Mouse (Mus musculus) left cerebral cortex, adult 2 months (tissue): Measurements from ENCODE around the gene Rasal3. TPM values are rescaled to one million over a fixed set of nuclear protein-coding genes. Genes with fewer than 3 reads are reported as not detected.

Experiments used
- DNase-seq, 2 experiments: peaks; one replicate each; pipeline ENCODE4 v3.0.0; 2021 to 2022; ENCODE audit warnings: low spot score in 2 of 2, mixed read lengths in 1 of 2; ENCODE audit errors: extremely low spot score in 1 of 2
- H3K27ac ChIP-seq: fragments of 200-600 bp; 2 replicates; pipeline ENCODE4 v1.8.1; 2022
- H3K4me3 ChIP-seq: fragments of 200-600 bp; 2 replicates; pipeline ENCODE4 v1.8.1; 2022
- CTCF ChIP-seq: fragments of 200-600 bp; IDR thresholded peaks from 2 replicates; pipeline ENCODE4 v1.8.1; 2022; ENCODE audit warnings: antibody characterized with exemption, mild to moderate bottlenecking, moderate library complexity
- intact Hi-C: fragments of 180-260 bp; cut with DNase I; formaldehyde crosslinking; loops from one replicate; pipeline ENCODE4 v1.15.1; 2025
- total RNA-seq, 2 experiments: library from RNA; stranded (reverse); gene quantifications; 2 replicates each; pipeline ENCODE4 v1.2.3; 2021

Rasal3 gene
- total RNA-seq, 2 experiments from 2014 or later, result 3.8 to 5.2 TPM

DNA sequence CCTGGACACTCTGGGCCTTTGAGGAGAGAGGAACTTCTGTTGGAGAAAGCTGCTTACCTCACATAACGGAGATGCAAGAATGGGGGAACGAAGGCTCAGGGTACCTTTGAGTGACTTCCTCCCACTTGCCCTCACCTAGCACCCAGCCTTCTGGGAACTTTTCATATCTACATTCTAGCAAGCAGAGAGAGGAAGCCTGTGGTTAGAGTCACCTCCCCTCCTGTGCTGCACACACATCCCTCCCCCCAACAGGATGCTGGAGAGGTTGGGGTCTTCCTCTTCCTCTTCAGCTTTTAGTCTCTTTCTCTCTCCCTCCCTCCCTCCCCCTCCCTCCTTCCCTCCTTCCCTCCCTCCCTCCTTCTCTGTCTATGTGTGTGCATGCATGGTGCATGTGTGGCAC, 20.7 kb upstream of the Rasal3 start, which contains the start of gene Pglyrp2:
TSS of gene Pglyrp2 (minus strand) at position 134 of the 400 bp plus-strand sequence.
- Histone ChIP-seq H3K27ac (no peak within 1 kb of the TSS), H3K4me3 (no peak within 1 kb of the TSS)
- intact Hi-C loops, result no loop called here
- no peak for DNase-seq
- no peak for TF ChIP-seq CTCF

DNA sequence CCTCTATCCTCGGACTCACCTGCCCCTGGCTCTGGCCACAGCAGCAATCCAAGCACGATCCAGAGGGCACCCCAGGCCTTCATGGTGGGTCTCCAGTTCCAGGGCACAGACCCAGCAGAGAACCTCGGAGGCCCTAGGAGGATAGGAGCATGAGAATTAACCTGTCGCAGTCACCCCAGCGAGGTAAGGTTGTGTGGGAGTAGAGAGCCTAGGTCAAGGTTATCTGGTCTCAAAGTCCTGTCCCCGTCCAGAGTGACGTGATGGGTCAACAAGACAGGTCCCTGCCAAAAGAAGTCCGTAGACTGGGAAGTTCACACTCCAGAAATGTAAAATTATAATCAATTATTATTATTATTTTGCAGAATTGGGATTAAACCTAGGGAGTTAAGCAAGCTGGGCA, 17.4 kb upstream of the Rasal3 start:
- DNase-seq, result no peak
- no peak for TF ChIP-seq CTCF
- Histone ChIP-seq H3K4me3 (no peak overlapping the region), H3K27ac (no peak overlapping the region)
- intact Hi-C loops, result no loop called here

DNA sequence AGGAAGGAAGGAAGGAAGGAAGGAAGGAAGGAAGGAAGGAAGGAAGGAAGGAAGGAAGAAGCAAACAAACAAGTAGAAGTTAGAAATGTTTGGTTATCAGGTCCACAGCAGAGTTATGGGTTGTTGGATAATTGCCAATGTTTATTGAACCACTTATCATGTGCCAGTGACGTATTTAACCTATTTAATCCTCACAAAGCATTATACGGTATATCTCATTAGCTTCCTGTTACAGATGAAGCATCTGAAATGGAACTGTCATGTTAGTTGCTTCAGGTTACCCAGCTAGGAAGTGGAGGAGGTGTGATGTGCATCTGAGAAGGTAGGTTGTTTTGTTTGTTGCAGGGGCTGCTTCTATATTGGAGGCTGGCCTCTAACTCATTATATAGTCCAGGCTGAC, 16.6 kb upstream of the Rasal3 start:
- intact Hi-C loops, result no loop called here
- TF ChIP-seq CTCF, result no peak
- H3K27ac ChIP-seq, result no peak overlapping the region
- H3K4me3 ChIP-seq, result no peak overlapping the region
- no peak for DNase-seq

DNA sequence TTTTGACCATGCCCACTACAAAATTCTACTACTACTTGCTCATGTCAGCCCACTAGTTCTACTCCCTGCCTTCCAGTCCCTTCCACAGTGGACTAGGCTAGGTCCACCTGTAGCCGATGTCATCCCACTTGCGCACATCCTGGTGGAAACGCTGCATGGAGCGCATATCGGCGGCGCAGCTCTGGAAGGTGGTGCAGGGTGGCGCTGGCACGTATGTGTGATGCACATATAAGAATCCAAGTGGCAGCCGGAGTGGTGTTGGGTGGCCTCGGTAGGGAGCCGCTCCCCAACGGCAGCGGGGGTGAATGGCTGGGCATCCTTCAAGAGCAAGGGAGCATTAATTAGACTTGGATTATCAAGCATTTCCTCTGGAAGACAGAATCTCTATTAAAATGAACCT, 13.4 kb upstream of the Rasal3 start:
- TF ChIP-seq CTCF, result no peak
- intact Hi-C loops, result no loop called here
- Histone ChIP-seq H3K27ac (no peak overlapping the region), H3K4me3 (no peak overlapping the region)
- no peak for DNase-seq

DNA sequence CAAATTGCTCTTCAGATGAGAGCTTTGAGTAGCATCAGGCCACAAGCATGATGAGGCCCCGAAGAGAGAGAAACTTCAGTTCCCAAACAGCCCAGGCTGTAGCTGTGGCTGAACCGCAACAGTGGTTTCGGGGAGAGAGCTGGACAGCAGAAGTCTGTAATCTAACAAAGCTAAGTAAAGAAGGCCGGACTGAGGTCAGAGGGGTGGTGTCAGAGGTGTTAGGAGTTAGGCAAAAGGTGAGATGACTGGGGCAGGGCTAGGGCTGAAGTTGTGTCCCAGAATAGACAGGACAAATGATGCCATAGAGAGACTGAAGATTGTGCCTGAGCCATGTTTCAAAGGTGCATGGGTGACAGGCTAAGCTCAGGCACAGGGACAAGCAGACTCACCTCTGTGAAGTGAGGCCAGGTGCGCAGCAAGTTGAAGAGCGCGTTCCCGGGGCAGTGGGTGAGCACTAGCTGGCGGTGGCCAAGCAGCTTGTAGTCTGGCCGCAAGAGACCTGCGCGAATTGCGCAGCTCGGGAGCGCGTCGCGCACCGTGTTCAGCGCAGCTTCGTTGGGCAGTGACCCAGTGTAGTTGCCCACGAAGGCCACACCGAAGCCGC, 12.1 kb upstream of the Rasal3 start:
- intact Hi-C loops, result no loop called here
- DNase-seq, result no peak
- no peak for TF ChIP-seq CTCF
- H3K4me3 ChIP-seq, result no peak overlapping the region
- no peak overlapping the region for H3K27ac ChIP-seq

DNA sequence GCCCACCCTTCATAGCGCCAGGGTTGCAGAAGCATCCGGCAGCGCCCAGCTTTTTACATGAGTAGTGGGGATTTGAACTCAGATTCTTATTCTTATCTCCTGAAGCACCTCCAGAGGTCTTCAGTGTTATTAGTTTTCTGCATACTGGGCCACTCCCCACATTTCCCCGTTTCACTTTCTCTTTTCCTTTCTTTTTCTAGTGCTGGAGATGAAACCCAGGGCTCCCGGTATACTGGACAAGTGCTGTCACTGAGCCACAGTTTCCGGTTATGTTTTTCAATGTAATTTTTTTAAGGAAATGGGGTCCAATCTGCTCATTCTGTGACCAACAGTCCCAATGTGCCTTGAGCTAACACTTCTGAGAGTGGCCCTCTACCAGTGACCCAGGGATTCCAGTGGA, 8.5 kb upstream of the Rasal3 start:
- TF ChIP-seq CTCF, result no peak
- no peak overlapping the region for H3K4me3 ChIP-seq
- DNase-seq, result no peak
- H3K27ac ChIP-seq, result no peak overlapping the region
- intact Hi-C loops, result no loop called here

DNA sequence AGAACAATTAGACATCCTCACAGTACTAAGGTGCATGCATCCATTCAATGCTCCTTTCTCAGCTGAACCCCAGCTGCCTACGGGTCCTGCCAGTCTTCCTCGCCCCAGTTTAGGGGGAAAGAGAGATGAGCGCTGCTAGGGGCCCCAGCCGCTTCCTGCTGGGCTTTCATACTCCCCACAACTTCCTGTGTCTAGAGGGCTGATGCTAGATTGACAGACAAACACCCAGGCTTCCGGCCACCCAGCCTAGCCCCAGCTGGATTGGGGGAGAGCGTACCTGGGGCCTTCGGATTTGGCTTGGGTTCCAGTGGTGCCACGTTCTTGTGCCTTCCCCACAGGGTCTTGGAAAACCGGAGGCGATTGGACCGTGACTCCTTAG, 615 bp downstream of the Rasal3 start:
- intact Hi-C loops, result no loop called here
- no peak overlapping the region for H3K27ac ChIP-seq
- DNase-seq, result no peak
- TF ChIP-seq CTCF, result no peak
- H3K4me3 ChIP-seq, result no peak overlapping the region

DNA sequence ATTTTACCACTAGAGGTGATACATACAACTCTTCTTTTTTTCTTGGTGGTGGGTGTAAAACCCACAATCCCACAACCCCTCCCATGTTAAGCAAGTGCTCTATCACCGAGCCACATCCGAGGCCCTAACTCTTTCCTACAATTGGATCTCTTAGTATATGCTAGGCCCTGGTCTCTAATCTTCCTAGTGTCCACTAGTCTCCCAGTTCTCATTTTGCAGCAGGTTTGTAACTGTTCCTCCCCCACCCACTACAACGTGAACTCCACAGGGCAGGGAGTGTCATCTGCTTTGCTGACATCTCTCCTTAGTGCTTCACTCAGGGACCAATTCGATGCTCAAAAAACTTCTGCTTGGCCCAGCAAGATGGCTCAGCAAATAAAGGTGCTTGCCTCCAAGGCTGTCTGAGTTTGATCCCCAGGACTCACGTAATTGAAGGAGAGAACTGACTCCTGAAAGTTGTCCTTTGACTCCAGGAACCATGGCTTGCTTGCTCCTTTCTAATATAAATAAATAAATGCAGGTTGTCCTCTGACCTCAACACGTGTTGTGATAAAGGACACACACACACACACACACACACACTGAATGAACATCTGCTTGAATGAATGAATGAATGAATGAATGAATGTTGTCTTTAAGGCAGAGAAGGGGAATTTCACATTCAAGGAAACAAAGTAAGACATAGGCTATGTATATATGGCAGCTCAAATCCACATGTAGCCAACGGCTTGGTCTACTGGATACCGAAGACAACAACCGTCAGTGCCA, 1.2 kb downstream of the Rasal3 start:
- Histone ChIP-seq H3K4me3 (no peak overlapping the region), H3K27ac (no peak overlapping the region)
- intact Hi-C loops, result no loop called here
- DNase-seq, result no peak
- TF ChIP-seq CTCF, result no peak

DNA sequence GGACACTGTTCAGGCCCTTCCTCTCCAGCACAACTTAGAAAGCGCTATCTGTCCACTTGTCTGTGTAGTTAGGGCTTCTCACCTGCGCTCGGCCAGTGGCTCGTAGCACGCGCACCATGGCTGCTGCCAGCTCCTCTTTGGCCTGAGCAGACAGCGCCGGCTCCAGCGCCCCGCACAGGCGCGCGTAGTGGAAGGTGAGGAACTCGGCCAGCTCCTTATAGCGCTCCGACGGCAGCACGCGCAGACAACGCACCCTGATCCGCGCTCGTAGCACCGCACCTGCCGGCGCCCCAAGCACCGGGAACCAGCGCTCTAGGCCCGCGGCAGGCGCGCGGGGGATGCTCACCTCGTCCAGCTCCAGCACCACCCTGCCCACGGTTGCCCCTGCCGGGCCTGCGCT, 7.1 kb downstream of the Rasal3 start:
- TF ChIP-seq CTCF, result no peak
- no peak for DNase-seq
- H3K27ac ChIP-seq, result no peak overlapping the region
- no peak overlapping the region for H3K4me3 ChIP-seq
- intact Hi-C loops, result no loop called here

DNA sequence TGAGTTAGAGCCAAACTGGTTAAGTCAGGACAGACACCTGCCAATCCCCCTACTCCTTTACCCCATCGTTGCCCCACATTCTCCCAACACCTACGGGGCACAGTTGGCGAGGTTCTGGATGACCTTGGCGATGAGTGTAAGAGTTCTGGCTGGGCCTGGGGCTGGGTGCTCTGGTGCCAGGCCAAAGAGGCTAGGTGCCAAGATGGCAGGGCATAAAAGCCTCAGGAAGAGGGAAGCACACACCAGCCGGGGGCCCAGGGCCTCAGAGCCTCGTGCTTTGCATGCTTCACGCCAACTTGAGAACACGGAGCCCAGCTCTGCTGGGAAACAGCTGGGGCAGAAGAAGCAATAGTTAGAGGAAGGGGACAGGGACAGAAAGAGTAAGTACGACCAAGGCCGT, 9.4 kb downstream of the Rasal3 start:
- H3K4me3 ChIP-seq, result no peak overlapping the region
- intact Hi-C loops, result no loop called here
- no peak for DNase-seq
- no peak for TF ChIP-seq CTCF
- no peak overlapping the region for H3K27ac ChIP-seq

DNA sequence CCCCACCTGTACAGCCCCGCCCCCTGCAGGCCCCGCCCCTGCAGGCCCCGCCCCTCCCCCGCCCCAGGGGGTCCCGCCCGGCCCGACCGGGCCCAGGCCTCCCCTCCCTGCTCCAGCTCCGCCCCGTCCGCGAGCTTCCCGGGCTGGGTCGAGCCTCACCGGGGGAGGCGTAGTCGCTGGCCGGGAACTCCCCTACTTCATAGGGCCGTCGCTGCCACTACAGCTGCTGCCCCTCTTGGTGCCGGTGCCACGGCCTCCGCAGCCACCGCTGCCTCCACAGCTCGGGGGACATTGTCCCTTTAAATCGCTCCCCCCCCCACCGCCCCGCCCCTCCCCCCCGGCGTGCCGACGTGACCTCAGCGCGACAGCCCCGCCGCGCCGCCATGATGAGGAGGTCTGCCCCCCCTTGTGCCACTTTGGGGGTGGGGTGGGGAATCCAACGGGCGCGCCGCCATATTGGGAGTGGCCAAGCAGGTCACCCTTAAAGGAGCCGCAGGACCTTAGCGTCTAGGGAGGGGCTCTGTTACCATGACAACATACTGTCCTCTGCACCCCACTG, 14.2 kb downstream of the Rasal3 start, which contains the start of gene Wiz:
TSS of gene Wiz (minus strand) at position 339 of the 559 bp plus-strand sequence.
- no peak for TF ChIP-seq CTCF
- Histone ChIP-seq H3K4me3 (peak within 1 kb of the TSS; percentile 86), H3K27ac (peak within 1 kb of the TSS; percentile 88)
- peak; percentile 92 to 94 for DNase-seq
- intact Hi-C loops, result loop anchor here (1.0 to 10.0 kb wide), 3 partner anchors 24 to 1536 kb away; partner anchors contain the start of gene Rgl2

DNA sequence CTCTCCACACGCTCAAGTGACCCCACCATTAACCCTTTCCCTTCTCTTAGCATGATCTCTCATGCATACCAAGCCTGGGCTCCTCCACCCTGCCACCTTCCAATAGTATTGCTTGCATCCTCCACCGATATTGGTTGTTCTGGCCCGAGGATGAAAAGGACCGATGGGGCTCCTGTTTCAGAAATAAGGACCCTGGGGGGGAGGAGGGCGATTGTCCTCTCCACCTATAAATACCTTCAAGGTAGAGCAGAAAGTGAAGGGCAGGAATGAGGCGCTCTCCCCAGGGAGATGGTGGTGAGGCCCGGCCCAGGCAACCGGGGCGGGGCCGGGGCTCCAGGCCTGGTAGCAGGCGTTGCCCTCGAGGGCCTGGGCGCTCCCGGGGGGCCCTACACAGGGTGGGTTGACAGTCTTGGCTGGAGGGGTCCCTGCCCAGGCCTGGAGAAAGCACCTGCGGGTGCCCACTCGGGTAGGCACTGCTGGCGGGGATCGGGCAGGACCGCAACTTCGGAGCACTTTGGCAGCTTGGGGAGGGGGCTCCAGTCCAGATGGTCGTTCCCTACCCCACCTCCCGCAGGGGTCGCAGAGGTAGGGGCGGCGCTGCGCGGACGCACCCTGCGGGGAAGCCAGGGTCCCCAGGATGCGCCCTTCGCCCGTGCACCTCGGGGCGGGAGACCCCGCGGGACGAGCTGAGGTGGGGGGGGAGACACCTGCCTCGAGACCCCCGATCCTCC, 14.8 kb downstream of the Rasal3 start:
- TF ChIP-seq CTCF, result no peak
- Histone ChIP-seq H3K27ac (peak overlapping the region; percentile 88), H3K4me3 (peak overlapping the region; percentile 86)
- peak in 1 of 2 experiments; percentile 35 for DNase-seq
- intact Hi-C loops, result loop anchor here (1.0 to 10.0 kb wide), 3 partner anchors 24 to 1536 kb away; partner anchors contain the start of gene Rgl2
